Mouse (Mus musculus) embryonic facial prominence, embryonic 14.5 days (tissue): ENCODE results near the gene Slc39a1. TPM values are rescaled to one million over a fixed set of nuclear protein-coding genes. Genes with fewer than 3 reads are reported as not detected.
"Not testable (repeated sequence)": the region's sequence is repeated elsewhere in the genome, so short reads cannot be mapped to it uniquely, and the experiment has no call there.

Experiments used
- ATAC-seq: fragments of 200-750 bp; cut with Nextera tagmentation; 2 replicates; pipeline ENCODE4 v1.8.0; 2017; ENCODE audit warnings: low read depth, moderate number of reproducible peaks, moderate TSS enrichment
- DNase-seq: peaks from one replicate; pipeline ENCODE4 v3.0.0-alpha.2; 2015; ENCODE audit warnings: low spot score
- H3K27ac ChIP-seq: fragments of 300-500 bp; sonication (generic); replicated peaks from 2 replicates; pipeline ENCODE4 v1.5.1; 2014; ENCODE audit warnings: low read depth, mild to moderate bottlenecking, low read length, moderate library complexity
- H3K27me3 ChIP-seq: fragments of 300-500 bp; sonication (generic); replicated peaks from 2 replicates; pipeline ENCODE4 v1.6.1; 2014; ENCODE audit warnings: low read length; ENCODE audit not compliant: control insufficient read depth, insufficient read depth
- H3K36me3 ChIP-seq: fragments of 300-500 bp; sonication (generic); 2 replicates; pipeline ENCODE4 v1.6.1; 2014; ENCODE audit warnings: low read length, mixed read lengths; ENCODE audit not compliant: control insufficient read depth, insufficient read depth
- H3K4me1 ChIP-seq: fragments of 300-500 bp; sonication (generic); 2 replicates; pipeline ENCODE4 v1.6.1; 2014; ENCODE audit warnings: antibody characterized with exemption, low read length; ENCODE audit not compliant: control insufficient read depth, insufficient read depth
- H3K4me2 ChIP-seq: fragments of 300-500 bp; sonication (generic); 2 replicates; pipeline ENCODE4 v1.6.1; 2014; ENCODE audit warnings: low read depth, mild to moderate bottlenecking, low read length, moderate library complexity, mixed read lengths
- H3K4me3 ChIP-seq: fragments of 300-500 bp; sonication (generic); 2 replicates; pipeline ENCODE4 v1.5.1; 2014; ENCODE audit warnings: low read depth, mild to moderate bottlenecking, low read length
- H3K9ac ChIP-seq: fragments of 300-500 bp; sonication (generic); 2 replicates; pipeline ENCODE4 v1.6.1; 2014; ENCODE audit warnings: low read depth, mild to moderate bottlenecking, low read length, moderate library complexity, mixed read lengths
- H3K9me3 ChIP-seq: fragments of 300-500 bp; sonication (generic); 2 replicates; pipeline ENCODE4 v1.6.1; 2016; ENCODE audit warnings: low read length; ENCODE audit not compliant: control insufficient read depth
- WGBS: fragments of 180-500 bp; shearing (Covaris S2); extraction: QIAGEN DNeasy Blood & Tissue Kit; methylation state at CpG from one replicate; pipeline ENCODE4 v1.1.7; 2014; 5-methylcytosine and 5-hydroxymethylcytosine counted together
- polyA plus RNA-seq: library from polyadenylated mRNA; unstranded; fragments of >200 nt; fragmentation: Nextera tagmentation; extraction: Ambion mirVana; gene quantifications from 2 replicates; pipeline ENCODE4 v1.2.1, GENCODE M21; 2014

Gene Slc39a1
- polyA plus RNA-seq, 1 experiment from 2014 or later, result 88.1 TPM

DNA sequence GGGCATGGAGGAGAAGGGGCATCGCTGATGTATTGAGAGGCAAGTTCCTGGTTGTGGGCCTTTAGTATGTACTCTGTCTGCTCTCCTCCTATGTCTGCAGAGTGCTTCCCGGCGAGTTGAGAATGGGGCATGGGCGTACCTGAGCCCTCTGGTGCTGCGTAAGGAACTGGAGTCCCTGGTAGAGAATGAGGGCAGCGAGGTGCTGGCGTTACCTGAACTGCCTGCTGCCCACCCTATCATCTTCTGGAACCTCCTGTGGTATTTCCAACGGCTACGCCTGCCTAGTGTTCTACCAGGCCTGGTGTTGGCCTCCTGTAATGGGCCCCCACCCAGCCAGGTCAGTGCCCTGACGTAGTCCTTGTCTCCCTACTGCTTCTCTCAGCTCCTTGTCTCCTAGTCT lies 30.2 kb downstream of the Slc39a1 start:
- ATAC-seq (no peak), DNase-seq (no peak)
- Histone ChIP-seq H3K4me1 (no peaks in the 10 kb centered on the region), H3K9me3 (no peaks in the 10 kb centered on the region), H3K9ac (no peak overlapping the region), H3K27ac (no peak overlapping the region), H3K27me3 (no peaks in the 10 kb centered on the region), H3K4me3 (no peak overlapping the region), H3K4me2 (no peak overlapping the region), H3K36me3 (peaks cover 74% of the 10 kb centered on the region; the same call in 1 of the 2 replicates)
- WGBS, result 95% methylated on average over 9 of the region's 10 CpGs

DNA sequence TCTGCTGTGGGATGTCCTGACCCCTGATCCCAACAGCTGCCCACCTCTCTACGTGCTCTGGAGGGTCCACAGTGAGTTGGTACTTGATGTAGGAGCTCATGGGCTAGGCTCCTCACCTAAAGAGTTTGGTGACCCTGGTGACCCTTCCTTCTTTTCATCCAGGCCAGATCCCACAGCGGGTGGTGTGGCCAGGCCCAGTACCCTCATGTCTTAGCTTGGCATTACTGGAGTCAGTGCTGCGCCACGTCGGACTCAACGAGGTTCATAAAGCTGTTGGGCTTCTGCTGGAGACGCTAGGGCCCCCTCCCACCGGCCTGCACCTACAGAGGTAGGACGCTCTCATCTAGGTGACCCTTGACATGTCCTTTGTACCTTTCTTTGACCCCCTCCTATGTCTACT lies 31.2 kb downstream of the Slc39a1 start:
- Histone ChIP-seq H3K27ac (no peak overlapping the region), H3K9ac (no peak overlapping the region), H3K27me3 (no peaks in the 10 kb centered on the region), H3K4me2 (no peak overlapping the region), H3K4me1 (no peaks in the 10 kb centered on the region), H3K36me3 (peaks cover 65% of the 10 kb centered on the region; the same call in 1 of the 2 replicates), H3K9me3 (no peaks in the 10 kb centered on the region), H3K4me3 (no peak overlapping the region)
- WGBS, result 94% methylated on average over 9 of the region's 9 CpGs
- DNase-seq (no peak), ATAC-seq (no peak)

DNA sequence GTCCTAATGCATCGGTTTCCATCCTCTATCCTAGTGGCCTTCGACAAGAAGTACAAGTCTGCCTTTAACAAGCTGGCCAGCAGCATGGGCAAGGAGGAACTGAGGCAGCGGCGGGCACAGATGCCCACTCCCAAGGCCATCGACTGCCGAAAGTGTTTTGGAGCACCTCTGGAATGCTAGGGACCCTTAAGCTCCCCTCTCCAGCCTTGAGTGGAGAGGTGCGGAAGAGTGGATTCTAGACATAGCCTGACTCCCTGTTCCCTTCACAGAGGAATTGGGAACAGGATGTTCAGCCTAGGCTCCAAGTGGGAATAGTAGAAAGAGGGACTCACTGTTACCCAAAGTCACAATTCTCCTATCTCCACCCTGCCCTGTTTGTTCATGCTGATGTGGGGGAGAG lies 31.8 kb downstream of the Slc39a1 start:
- H3K4me2 ChIP-seq, result no peak overlapping the region
- no peak overlapping the region for H3K9ac ChIP-seq
- H3K27me3 ChIP-seq, result no peaks in the 10 kb centered on the region
- 97% methylated on average over 7 of the region's 7 CpGs for WGBS
- no peak overlapping the region for H3K4me3 ChIP-seq
- H3K27ac ChIP-seq, result no peak overlapping the region
- no peak for ATAC-seq
- DNase-seq, result no peak
- peaks cover 62% of the 10 kb centered on the region; the same call in 1 of the 2 replicates for H3K36me3 ChIP-seq
- no peaks in the 10 kb centered on the region for H3K4me1 ChIP-seq
- no peaks in the 10 kb centered on the region for H3K9me3 ChIP-seq

DNA sequence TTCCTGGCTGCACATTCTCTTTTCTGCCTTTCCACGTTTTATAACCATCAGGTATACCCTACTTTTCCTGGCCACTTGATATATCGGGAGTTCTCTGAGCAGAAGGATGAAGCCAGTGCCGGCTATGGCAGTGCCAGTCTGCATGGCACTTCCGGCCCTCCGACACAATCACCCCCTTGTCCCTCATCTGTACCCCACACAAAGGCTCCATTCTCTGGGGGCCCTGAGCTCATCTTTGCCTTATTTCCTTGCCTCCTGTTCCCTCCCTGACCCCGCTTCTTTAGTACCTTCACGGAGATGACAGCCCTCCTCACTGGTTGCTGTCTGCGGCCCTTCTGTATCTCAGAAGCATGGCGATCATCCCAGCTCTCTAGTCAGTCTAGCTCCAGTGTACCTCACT lies 32.7 kb downstream of the Slc39a1 start:
- Histone ChIP-seq H3K4me3 (no peak overlapping the region), H3K4me2 (no peak overlapping the region), H3K36me3 (peaks cover 52% of the 10 kb centered on the region; the same call in 1 of the 2 replicates), H3K4me1 (no peaks in the 10 kb centered on the region), H3K27ac (no peak overlapping the region), H3K9ac (no peak overlapping the region), H3K9me3 (no peaks in the 10 kb centered on the region), H3K27me3 (no peaks in the 10 kb centered on the region)
- ATAC-seq (no peak), DNase-seq (no peak)
- whole genome bisulfite sequencing, result 70% methylated on average over 9 of the region's 9 CpGs

DNA sequence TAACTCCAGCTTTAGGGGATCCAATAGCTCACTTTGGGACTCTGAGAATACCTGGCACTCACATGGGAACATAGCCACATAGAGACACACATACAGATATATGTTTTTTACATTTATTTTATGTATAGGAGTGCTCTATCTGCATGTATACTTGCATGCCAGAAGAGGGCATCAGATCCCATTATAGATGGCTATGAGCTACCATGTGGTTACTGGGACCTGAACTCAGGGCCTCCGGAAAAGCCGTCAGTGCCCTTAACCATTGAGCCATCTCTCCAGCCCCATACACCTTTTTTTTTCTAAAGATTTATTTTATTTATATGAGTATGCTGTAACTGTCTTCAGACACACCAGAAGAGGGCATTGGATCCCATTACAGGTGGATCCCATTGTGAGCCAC lies 36.2 kb downstream of the Slc39a1 start:
- DNase-seq, result no peak
- WGBS, result 93% methylated on average over 2 of the region's 2 CpGs
- ATAC-seq, result no peak

DNA sequence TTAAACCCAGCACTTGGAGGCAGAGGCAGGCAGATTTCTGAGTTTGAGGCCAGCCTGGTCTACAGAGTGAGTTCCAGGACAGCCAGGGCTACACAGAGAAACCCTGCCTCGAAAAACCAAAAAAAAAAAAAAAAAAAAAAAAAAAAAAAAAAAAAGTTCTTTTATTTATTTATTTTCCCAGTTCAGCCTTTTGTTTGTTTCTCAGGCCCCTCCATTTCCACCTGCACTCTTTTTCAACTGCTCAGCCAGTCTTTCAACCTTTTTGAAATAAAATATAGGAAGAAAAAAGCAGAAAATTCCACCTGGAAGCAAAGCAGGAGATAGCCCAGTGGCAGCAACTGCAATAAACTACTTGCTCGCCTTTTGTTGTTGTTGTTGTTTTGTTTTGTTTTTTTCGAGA lies 41.4 kb downstream of the Slc39a1 start:
- not testable (repeated sequence) for H3K4me2 ChIP-seq, H3K9me3 ChIP-seq, DNase-seq, H3K4me3 ChIP-seq, H3K27ac ChIP-seq, H3K9ac ChIP-seq, H3K4me1 ChIP-seq, ATAC-seq, H3K27me3 ChIP-seq, H3K36me3 ChIP-seq
- WGBS, result 70% methylated on average over 2 of the region's 3 CpGs

More for the DNA sequence above, 36.2 kb downstream of the Slc39a1 start:
- Histone ChIP-seq H3K9ac (no peak overlapping the region), H3K4me3 (no peak overlapping the region), H3K27me3 (no peaks in the 10 kb centered on the region), H3K9me3 (no peaks in the 10 kb centered on the region), H3K36me3 (peaks cover 19% of the 10 kb centered on the region; the same call in 1 of the 2 replicates), H3K27ac (no peak overlapping the region), H3K4me1 (no peaks in the 10 kb centered on the region), H3K4me2 (no peak overlapping the region)

DNA sequence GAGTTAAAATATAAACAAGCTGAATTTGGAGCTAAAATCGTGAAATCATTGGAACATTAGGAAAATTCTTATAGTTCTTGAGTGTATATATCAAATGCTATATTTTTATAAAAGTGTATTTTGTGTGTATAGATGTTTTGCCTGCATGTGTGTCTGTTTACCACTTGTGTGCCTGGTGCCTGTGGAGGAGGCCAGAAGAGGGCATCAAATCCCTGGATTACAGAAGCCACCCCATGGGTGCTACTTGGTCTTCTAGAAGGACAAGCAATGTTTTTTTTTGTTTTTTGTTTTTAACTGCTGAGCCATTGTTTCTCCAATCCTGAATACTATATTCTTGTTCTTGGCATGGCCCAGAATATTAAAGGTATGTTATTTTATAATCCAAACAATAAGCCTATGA lies 42.6 kb downstream of the Slc39a1 start:
- Histone ChIP-seq H3K4me3 (no peak overlapping the region), H3K36me3 (no peaks in the 10 kb centered on the region), H3K9me3 (no peaks in the 10 kb centered on the region), H3K9ac (no peak overlapping the region), H3K27ac (no peak overlapping the region), H3K4me1 (peaks cover 15% of the 10 kb centered on the region), H3K4me2 (no peak overlapping the region), H3K27me3 (no peaks in the 10 kb centered on the region)
- WGBS, result 76% methylated on average over 1 of the region's 1 CpGs
- DNase-seq (no peak), ATAC-seq (no peak)

DNA sequence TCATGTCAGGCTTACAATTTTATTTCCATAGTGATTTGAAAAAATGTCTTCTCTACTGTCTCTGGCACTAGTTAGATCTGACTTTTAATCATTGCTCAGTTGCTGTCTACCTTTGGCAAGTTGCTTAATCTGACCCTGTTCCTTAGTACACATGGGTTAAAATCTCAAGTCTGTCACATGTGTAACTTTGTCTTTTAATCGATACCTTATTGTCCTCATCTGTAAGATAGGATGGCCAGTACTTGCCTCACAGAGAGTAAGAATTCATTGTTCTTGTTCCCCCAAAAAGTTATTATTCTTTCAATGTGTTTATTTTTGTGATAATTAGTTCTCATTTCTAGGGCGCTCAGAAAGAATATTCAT lies 44.0 kb downstream of the Slc39a1 start:
- Histone ChIP-seq H3K4me1 (peaks cover 15% of the 10 kb centered on the region), H3K36me3 (no peaks in the 10 kb centered on the region), H3K4me3 (peak overlapping the region; percentile 83), H3K4me2 (peak overlapping the region; percentile 84), H3K27me3 (no peaks in the 10 kb centered on the region), H3K27ac (peak overlapping the region; percentile 98), H3K9ac (peak overlapping the region; percentile 86), H3K9me3 (no peaks in the 10 kb centered on the region)
- DNase-seq (no peak), ATAC-seq (no peak)
- WGBS, result 30% methylated on average over 2 of the region's 2 CpGs

DNA sequence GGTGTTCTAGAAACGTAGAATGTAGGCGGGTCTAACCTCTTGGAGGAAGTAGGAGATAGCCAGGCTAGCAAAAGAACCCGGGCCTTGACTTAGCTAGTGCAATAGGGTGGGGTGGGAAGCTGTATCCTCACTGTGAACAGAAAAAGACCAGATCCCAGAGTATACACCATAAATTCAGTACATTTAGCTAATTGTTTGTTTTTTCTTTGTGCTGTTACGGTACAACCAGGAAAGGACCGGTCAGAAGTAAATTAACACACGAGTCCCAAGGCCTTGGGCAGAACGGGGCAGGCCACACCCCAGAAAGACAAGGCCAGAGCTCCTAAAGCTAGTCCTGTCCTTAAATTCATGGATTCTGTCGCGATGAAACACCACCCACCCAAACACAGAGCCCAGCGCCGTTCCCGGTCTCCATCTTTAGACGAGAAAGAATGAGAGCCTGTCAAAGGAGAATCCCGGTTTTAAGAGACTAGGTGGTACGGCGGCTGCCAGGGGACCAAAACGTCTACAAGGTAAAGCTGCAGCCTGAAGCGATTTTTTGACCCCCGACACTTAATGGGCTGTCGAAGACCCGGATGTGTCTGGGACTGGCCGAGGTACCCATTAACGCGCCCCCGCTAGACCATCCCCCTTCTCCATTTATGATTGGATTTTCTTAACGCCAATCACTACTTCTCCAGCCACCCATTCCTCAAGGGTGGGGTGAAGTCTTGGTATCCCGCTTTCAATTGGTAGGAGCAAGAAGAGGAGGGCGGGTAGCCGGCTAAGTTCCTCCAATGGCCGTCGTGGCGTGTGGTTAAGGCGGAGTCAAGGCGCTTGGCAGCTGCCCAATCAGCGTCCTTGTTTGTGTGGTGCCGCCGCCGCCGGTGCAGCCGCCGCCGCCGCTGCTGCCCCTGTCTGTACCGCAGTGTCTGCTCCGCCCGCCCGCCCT lies 44.6 kb downstream of the Slc39a1 start, which contains the start of gene Gatad2b:
Gene Gatad2b, plus strand, starts transcription at position 834 of the 931 bp plus-strand sequence.
- H3K27ac ChIP-seq, result peak within 1 kb of the TSS; percentile 98
- ATAC-seq (peak; percentile 98), DNase-seq (peak; percentile 100)
- H3K36me3 ChIP-seq, result no peaks in the 10 kb centered on the region
- H3K9ac ChIP-seq, result peak within 1 kb of the TSS; percentile 93
- H3K4me1 ChIP-seq, result peaks cover 15% of the 10 kb centered on the region
- no peaks in the 10 kb centered on the region for H3K27me3 ChIP-seq
- H3K4me3 ChIP-seq, result peak within 1 kb of the TSS; percentile 83
- H3K4me2 ChIP-seq, result peak within 1 kb of the TSS; percentile 84
- under 1% methylated on average over 43 of the region's 47 CpGs for WGBS
- no peaks in the 10 kb centered on the region for H3K9me3 ChIP-seq
